Mouse (Mus musculus): Measurements from ENCODE around the gene Zfp692. TPM values are rescaled to one million over a fixed set of nuclear protein-coding genes. Genes with fewer than 3 reads are reported as not detected.

Gene Zfp692
- total RNA-seq (2017) = 8.4 to 17.0 TPM (median 9.2 TPM) in 3 replicates

DNA sequence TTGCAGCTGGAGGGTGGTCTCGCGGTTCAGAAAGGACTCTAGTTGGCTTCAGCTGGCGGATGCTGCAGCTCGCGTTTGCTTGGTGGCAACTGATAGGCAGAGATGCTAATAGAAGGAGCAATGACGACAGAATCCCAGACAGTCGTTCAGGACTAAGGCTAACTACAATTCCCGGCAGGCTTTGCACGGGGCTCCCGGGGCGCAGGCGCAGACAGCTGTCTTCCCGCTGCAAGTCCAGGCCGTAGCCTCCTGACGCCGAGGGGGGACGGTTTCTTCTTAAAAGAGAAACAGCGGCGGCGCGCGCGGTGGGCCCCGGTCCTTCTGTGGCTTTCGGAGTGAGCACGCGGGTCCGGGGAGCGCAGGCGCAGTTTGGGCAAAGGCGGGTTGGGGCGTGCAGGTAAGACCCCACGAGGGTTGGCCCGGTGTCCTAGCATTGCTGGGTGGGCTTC, at the start of gene Zfp692:
TSS of gene Zfp692 (plus strand) at position 210 of the 449 bp plus-strand sequence.
- ATAC-seq (replicated peaks; ENCODE audit: insufficient number of reproducible peaks, low FRiP score, low TSS enrichment, poor library complexity, severe bottlenecking) = peak; percentile 71

DNA sequence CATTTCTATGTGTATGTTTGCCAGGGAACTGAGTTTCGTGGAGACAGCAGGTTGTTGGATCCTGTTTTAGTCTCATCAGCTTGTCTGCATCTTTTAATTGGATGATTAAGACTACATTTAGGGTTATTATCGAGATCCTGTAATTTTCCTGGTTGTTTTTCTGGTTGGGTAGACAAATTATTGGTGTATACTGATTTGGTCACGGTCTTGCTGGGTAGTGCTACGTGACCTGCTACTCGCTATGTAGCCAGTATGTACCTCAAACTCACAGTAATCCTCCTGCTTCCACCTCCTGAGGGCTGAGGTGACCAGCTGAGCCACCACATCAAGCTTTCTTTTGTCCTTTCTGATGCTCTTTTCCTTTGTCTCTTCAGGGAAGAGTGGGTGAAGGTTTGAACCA, 49.1 kb upstream of the Zfp692 start:
- no peak for ATAC-seq (replicated peaks; ENCODE audit: insufficient number of reproducible peaks, low FRiP score, low TSS enrichment, poor library complexity, severe bottlenecking)

DNA sequence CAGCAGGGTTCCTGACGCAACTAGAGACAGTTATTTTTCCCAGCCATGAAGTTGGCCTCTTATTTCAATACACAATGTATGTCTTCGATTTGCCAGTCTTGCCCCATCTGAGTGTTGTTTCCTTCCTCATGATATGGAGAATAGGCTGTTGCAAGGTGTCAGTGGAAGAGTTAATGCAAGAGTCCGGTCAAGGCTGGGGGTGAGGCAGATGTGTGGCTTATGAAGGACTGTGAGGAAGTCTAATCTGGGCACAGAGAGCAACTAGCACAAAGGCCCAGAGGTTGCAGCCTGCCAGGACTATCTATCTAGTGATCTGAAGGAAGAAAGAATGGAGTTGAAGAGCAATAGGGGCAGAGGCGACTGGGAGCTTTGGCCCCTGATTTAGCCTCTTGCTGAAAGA, 46.7 kb upstream of the Zfp692 start:
- ATAC-seq (replicated peaks; ENCODE audit: insufficient number of reproducible peaks, low FRiP score, low TSS enrichment, poor library complexity, severe bottlenecking) = no peak

DNA sequence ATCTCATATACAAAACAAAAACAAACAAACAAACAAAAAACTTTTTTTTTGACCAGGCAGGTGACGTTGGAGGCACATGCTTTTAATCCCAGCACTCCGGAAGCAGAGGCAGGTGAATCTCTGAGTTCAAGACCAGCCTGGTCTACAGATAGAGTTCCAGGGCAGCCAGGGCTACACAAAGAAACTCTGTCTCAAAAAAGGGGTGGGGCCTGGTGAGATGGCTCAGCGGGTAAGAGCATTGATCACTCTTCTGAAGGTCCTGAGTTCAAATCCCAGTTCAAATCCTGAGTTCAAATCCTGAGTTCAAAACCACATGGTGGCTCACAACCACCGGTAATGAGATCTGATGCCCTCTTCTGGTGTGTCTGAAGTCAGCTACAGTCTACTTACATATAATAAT, 45.0 kb upstream of the Zfp692 start:
- ATAC-seq (replicated peaks; ENCODE audit: insufficient number of reproducible peaks, low FRiP score, low TSS enrichment, poor library complexity, severe bottlenecking) = no peak

DNA sequence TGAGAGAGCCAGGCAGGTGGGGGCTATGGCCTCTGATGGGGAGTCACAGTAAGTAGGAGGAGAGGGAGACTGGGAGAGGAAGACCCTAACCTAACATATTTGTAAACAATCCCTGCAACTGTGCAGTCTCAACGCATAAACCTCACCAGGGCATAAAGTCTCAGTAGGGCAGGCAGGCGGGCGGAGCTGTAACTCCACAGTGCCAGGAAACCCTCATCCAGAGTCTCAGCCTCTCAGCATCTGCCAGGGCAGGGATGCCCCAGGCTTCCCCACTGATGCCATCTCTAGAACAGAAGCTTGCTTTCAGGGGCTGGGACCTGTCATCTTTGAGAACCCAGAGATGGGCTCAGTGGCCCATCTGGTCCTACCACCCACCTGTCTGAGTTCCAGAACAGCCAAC, 44.5 kb upstream of the Zfp692 start:
- no peak for ATAC-seq (replicated peaks; ENCODE audit: insufficient number of reproducible peaks, low FRiP score, low TSS enrichment, poor library complexity, severe bottlenecking)

DNA sequence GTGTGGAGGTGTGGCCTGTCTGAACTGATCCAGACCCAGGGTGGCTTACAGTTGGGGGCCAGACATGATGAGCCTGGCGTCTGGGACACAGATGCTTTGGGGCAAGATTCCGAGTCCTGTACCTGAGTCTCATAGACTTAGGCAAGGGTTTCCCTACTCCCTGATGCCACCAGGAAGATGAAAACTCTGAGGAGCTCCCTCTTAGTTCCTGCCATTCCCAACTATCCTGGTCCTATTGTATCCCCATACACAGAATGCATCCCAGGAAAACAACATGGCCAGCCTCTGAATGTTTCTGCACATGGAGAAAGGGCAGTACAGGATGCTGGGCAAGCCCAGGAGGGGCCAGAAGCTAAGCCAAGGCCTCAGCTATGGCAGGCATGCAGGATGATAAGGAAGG, 43.4 kb upstream of the Zfp692 start:
- no peak for ATAC-seq (replicated peaks; ENCODE audit: insufficient number of reproducible peaks, low FRiP score, low TSS enrichment, poor library complexity, severe bottlenecking)

DNA sequence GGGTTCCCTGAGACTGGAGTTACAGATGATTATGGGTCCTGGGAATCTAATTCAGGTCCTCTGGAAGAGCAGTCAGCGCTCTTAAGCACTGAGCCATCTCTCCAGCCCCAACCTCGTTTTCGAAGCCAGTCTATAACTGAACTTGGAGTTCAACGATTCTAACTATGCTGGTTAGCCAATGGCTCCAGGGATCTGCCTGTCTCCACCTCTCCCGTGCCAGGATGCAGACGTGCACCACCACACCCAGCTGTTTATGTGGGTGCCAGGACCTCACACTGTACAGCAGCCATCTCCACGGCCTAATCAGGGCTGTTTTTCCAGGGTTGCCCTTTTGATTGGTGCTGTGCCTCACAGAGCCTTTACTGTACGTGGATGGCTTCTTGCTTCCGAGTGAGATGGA, 42.3 kb upstream of the Zfp692 start:
- no peak for ATAC-seq (replicated peaks; ENCODE audit: insufficient number of reproducible peaks, low FRiP score, low TSS enrichment, poor library complexity, severe bottlenecking)

DNA sequence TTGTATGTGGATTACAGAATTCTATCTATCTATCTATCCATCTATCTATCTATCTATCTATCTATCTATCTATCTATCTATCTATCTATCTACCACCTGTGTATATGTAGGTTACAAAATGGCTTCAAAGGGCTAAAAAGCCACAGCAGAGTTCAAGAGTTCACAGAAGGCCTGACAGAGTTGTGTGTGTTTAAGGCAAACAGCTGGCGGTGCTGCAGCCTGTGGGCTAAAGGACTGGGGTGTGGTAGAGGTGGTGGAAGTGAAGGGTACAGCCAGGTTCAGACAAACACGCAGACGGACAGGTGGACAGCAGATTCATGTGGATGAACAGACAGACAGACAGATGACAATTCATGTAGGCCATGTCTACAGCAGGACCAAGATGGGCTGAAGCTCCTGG, 38.6 kb upstream of the Zfp692 start:
- ATAC-seq (replicated peaks; ENCODE audit: insufficient number of reproducible peaks, low FRiP score, low TSS enrichment, poor library complexity, severe bottlenecking) = no peak

DNA sequence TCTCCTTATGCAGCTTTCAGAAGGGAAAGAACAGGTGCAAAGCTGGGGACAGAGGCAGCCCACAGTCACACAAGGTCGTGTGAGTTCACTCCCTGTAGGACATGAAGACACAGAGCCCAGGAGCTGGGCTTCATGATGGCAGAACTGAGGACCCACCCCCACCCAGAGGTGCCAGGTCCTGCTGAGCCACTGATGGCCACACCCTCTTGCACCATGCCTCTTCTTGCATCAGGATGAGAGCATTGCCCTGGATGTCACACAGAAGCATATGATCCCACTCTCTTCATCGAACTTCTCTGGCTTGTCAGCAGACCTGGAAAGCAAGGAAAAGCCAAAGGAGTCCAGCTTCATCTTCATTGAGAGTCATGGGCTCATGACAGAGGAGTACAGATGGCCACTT, 32.3 kb upstream of the Zfp692 start, which contains the start of gene 4930438A08Rik:
TSS of gene 4930438A08Rik (plus strand) at position 228 of the 400 bp plus-strand sequence.
- ATAC-seq (replicated peaks; ENCODE audit: insufficient number of reproducible peaks, low FRiP score, low TSS enrichment, poor library complexity, severe bottlenecking) = no peak

DNA sequence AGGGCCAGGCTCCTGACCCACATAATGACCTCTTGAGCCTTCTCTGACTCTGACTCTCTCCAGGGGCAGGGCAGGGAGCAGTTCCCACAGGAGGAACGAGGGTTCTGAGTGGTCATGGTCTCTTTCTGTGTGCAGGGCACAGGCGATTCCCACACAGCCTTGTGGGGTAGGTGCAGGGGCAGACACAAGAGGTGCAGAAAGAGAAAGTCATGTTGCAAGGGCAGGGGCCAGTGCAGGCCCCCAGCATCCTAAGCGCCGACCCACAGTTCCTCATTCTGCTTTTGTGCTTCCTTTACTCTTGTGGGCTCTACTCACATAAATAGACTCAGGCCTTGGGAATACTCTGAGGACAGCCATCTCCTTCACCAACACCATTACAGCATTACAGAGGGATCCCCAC, 31.1 kb upstream of the Zfp692 start:
- no peak for ATAC-seq (replicated peaks; ENCODE audit: insufficient number of reproducible peaks, low FRiP score, low TSS enrichment, poor library complexity, severe bottlenecking)

DNA sequence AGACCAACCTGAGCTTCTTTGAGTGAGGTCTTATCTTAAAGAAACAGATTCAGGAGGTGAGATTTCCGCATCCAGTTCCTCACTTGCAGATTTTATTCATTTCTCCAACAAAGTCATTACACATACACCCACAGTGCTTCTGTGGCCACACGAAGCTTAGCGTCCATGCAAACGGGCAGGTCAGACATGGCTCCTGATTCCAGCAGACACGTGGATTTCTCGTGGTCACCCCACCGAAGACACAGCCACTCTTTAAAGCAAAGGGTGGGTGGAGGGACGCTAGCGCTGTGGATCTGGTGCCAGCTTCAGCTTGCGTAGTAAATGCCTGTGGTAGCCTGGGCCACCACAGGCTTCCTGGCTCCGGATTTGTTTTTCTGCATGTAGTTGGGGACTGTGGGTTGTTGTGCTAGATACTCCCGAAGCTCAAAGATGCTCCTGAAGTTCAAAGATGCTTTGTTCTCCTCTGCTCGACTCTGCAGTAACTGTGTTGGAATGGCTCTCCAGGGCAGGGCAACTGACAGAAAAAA, 24.8 kb upstream of the Zfp692 start:
- no peak for ATAC-seq (replicated peaks; ENCODE audit: insufficient number of reproducible peaks, low FRiP score, low TSS enrichment, poor library complexity, severe bottlenecking)

DNA sequence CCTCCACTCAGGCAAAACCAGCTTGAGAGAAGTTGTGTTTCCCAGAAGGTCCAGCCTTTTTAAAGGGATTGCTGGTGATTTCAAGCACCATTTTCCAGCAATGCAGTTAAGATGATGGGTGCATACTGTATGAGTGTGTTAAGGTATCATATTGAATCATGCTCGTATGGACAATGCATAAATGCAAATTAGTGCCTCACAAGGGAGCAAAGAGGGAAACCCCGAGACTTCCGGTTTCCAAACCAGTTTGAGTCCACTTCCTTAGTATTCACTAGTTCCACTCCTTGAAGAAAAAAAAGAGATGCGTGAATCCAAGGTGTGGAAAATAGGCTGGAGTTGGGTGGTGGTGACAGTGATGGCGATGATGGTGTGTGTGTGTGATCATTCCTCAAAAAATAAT, 24.4 kb upstream of the Zfp692 start:
- no peak for ATAC-seq (replicated peaks; ENCODE audit: insufficient number of reproducible peaks, low FRiP score, low TSS enrichment, poor library complexity, severe bottlenecking)

DNA sequence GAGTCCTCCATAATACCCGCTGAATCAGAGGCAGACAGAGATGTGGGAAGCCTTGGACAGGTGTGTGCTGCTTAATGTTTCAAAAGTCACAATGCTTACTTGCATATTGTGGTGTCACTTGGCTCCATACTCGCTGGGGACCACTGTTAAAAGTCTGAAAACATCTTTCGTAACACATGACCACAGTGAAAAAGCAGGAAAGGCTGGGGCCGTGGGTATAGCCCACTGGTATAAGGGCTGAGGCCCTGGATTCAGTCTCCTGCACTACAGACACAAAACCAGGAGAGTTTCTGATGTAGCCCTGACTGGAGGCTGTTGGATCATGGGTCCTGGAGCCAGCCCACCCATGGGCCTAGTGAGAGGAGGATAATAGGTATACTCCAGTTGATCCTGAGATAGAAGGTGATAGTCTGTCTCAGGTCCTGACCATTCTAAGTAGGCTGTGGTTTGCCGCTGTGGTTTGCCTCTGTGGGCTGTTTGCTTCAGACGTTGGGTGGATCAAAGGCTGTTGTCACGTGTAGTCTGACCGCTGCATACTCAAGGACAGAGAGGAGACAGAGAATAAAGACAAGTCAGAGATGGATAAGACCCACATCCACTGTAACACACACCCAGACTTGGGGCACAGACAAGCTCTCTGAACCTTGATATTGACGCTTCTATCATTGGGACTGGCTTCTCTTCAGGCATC, 16.7 kb upstream of the Zfp692 start:
- no peak for ATAC-seq (replicated peaks; ENCODE audit: insufficient number of reproducible peaks, low FRiP score, low TSS enrichment, poor library complexity, severe bottlenecking)

DNA sequence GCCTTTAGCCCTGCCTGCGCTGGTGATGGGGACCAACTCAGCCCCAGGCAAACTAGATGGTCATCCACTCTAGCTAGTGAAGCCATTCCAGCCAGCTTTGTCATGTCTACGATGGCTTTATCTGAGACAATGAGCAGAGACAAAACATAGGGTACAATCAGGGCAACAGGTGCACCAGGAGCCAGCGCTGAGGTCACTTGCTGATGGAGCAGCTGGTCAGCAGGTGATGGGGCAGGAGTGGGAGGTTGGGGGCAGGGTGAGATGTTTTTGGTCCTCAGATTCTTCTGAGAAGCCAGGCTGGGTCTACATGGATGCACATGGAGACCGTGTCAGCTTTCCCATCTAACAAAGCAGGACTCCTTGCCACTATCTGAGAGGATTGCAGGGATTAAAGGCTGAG, 16.1 kb upstream of the Zfp692 start:
- ATAC-seq (replicated peaks; ENCODE audit: insufficient number of reproducible peaks, low FRiP score, low TSS enrichment, poor library complexity, severe bottlenecking) = no peak

DNA sequence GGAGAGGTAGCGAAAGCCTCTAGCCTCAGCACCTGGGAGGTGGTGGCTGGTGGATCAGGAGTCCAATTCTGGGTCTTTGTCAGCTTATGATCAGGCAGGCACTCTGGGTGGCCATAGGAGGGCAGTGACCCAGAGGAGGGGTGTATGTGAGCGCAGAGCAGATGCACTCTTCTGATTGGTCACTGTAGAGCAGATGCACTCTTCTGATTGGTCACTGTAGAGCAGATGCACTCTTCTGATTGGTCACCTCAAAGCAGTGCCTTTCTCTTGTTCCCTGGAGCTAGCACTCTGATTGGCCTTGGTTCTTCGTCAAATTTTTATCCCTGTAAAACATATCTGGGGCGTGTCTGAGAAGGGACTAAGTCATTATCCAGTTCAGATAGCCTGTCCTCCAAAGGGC, 14.1 kb upstream of the Zfp692 start:
- ATAC-seq (replicated peaks; ENCODE audit: insufficient number of reproducible peaks, low FRiP score, low TSS enrichment, poor library complexity, severe bottlenecking) = no peak

DNA sequence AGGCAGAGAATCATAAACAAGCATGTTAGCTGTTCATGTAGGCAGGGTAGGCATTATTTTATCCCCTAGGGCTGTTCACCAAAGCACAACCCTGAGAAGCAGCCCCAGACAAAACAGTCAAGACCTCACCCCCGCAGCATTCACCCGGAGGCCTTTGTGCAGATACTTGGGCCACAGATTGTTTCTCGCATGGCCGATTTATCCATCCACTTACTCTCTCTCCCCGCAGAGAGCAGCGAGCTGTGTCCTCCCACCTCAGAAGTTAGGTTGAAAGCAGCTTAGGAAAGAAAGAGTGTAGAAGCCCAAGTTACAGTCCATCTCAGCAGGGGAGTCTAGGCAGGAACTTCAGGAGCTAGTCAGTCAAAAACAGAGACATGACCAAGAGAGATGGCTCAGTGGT, 9.5 kb upstream of the Zfp692 start:
- ATAC-seq (replicated peaks; ENCODE audit: insufficient number of reproducible peaks, low FRiP score, low TSS enrichment, poor library complexity, severe bottlenecking) = no peak

DNA sequence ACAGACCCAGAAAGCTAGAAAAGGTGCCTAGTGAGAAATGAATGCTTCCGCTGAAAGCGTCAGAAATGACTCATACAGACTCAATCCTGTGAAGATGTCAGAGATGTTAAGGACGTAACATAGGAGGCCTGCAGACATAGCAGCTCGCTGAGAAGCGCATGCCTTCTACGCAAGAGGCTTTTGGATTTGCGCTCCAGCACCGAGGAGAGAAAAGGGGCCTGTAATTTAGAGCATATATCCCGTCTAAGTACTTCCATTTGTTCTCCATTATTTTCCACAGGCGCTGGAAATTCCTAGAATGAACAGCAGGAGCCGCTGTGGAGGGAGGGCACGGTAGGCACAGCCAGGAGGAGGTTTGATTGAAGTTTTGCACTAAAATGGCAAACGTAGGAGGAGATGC, 5.8 kb upstream of the Zfp692 start:
- no peak for ATAC-seq (replicated peaks; ENCODE audit: insufficient number of reproducible peaks, low FRiP score, low TSS enrichment, poor library complexity, severe bottlenecking)

DNA sequence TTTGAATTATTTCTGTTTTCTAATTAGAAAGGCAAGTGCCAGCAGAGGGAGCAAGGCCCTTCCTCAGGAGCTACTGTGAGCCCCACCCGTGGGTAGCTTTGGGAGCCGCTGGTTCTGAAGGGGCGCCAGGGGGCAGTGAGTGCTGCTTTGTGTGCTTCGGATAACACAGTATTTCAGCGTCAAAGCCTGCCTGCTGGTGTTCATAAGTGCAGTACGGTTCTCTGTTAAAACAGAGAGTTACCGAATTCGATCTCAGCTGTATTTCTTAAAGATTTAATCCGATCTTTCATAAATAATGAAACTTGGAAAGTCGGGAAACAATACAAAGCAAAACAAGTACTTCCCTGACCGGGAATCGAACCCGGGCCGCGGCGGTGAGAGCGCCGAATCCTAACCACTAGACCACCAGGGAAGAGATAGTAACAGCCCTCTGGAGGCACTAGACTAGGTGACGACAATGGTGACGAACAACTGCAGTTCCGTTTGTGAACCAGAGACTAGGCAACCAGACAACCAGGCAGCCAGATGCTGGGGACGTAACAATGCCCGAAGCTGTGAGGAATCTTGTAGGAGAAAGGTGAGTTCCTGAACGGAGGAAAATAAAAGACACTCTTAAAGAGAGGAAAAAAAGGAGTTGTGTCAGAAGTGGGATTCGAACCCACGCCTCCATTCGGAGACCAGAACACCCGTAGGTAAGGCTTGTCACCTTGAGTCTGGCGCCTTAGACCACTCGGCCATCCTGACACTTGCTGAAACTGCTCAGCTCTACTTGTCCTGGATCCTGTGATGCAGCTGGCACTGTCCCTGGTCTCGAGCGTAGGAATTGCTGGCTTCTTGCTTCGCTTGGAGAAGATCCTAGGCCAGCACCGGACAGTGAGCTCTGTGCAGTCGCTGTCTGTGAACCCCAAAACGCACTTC, 4.8 kb upstream of the Zfp692 start:
- peak; percentile 85 for ATAC-seq (replicated peaks; ENCODE audit: insufficient number of reproducible peaks, low FRiP score, low TSS enrichment, poor library complexity, severe bottlenecking)

DNA sequence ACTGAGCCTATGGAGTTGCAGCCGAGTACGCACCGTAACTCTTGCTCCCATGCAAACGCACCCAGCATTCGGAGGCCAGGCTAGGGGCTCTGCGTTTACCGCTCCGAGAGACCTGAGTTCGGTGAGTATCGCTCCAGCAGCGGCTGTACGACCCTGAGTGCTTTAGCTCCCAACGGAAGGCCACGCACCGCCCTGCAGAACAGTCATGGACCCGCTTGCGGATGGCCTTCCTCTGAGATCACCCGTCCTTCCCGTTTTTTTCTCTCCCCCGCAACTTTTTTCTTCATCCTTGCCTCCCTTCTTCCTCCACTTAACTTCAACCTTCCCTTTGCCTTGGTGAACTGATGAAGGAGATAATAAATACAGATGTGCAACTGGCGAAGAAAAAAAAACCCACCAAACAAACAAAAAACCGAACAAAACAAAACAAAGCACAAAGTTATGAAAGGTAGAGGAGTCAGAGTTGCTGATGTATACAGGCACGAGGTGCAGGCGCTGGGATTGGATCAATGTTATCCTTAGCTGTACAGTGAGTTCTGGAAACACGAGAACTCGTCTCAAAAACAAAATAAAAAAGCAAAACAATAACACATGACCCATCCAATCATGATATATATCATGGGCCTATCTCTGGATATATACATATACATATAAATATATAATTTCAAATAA, 4.0 kb upstream of the Zfp692 start:
- ATAC-seq (replicated peaks; ENCODE audit: insufficient number of reproducible peaks, low FRiP score, low TSS enrichment, poor library complexity, severe bottlenecking) = no peak
